Mouse (Mus musculus): ENCODE results near the gene Hexa.

GRCm38 (mm10) chr9:59577844-59578504 is 38.6 kb downstream of the Hexa start, which contains the start of gene Celf6:
- TF ChIP-seq CHD2 (IDR thresholded peaks at IDR 0.05; ENCODE audit: low read depth, low read length) (no peak), ZNF384 (IDR thresholded peaks at IDR 0.05; ENCODE audit: low read depth, low read length) (no peak), HCFC1 (IDR thresholded peaks at IDR 0.05; ENCODE audit: borderline replicate concordance, insufficient read depth, low read length) (no peak), MAFK (IDR thresholded peaks at IDR 0.05; ENCODE audit: insufficient read depth, low read depth, low read length) (no peak)
